Comparison of ENCODE assay signal across 15 mouse cellular contexts in the genomic region with DNA sequence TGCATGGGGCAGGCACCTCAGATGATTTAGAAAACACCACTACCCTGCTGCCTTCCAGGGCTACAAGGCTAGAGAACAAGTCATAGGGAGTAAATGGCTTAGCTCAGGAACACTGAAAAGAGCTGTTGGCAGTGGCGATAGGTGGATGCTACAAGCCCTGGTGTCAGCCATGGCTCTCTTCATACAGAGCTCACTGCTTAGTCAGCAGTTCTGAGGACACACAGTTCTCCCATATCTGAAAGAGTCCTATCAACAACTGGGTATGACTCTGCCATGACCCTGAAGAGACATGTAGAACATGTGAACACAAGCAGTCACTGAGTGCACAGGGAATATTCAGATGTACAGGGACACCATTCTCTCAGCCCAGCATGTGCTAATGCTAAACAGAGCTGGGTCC.
DNase-seq lines count a peak whose midpoint lies in the region; ATAC-seq lines count a peak whose summit lies in the region.
"Had no signal": no experiment of that assay in that cellular context is flagged by ENCODE, and none has a peak within 500 bp of the region (broad histone marks: within the 10 kb centered on the region; RNA-seq: fewer than 3 reads in every experiment).

No protein-coding gene starts in this region.

- peaks cover 11% of the 10 kb centered on the region for H3K9me3 ChIP-seq in megakaryocyte, embryonic 14.5 days
- H3K9me3 ChIP-seq in forebrain, embryonic 13.5 days (replicated peaks) = no peaks in the 10 kb centered on the region
- H3K9me3 ChIP-seq: embryonic facial prominence, embryonic 13.5 days; limb, embryonic 15.5 days had no signal

- H3K27me3 ChIP-seq in megakaryocyte, embryonic 14.5 days (replicated peaks) = peaks cover 9% of the 10 kb centered on the region
- H3K27me3 ChIP-seq in forebrain, embryonic 13.5 days = no peaks in the 10 kb centered on the region
- H3K27me3 ChIP-seq: embryonic facial prominence, embryonic 13.5 days; limb, embryonic 15.5 days had no signal

- no peak overlapping the region for H3K4me2 ChIP-seq in forebrain, embryonic 13.5 days
- H3K4me2 ChIP-seq: embryonic facial prominence, embryonic 13.5 days; limb, embryonic 15.5 days had no signal

- peak overlapping the region; percentile 8 for H3K4me3 ChIP-seq in megakaryocyte, embryonic 14.5 days (replicated peaks)
- no peak overlapping the region for H3K4me3 ChIP-seq in forebrain, embryonic 13.5 days
- H3K4me3 ChIP-seq: embryonic facial prominence, embryonic 13.5 days; limb, embryonic 15.5 days had no signal

- H3K9ac ChIP-seq in forebrain, embryonic 13.5 days = no peak overlapping the region
- H3K9ac ChIP-seq: embryonic facial prominence, embryonic 13.5 days; forebrain, postnatal 0 days; limb, embryonic 15.5 days had no signal

- no peak for ATAC-seq in megakaryocyte, adult 5-6 weeks (ENCODE audit: poor library complexity, severe bottlenecking)
- 0 out of 2 replicates have a peak, but pooled peaks have one; percentile 1 for ATAC-seq in granulocyte monocyte progenitor cell, adult 5-6 weeks (replicated peaks; ENCODE audit: poor library complexity, severe bottlenecking)
- no peak for ATAC-seq in forebrain, embryonic 13.5 days
- ATAC-seq: forebrain, postnatal 0 days had no signal

- H3K36me3 ChIP-seq in megakaryocyte, embryonic 14.5 days (replicated peaks; ENCODE audit: low read length) = no peaks in the 10 kb centered on the region
- no peaks in the 10 kb centered on the region for H3K36me3 ChIP-seq in forebrain, embryonic 13.5 days (ENCODE audit: poor library complexity, severe bottlenecking)
- H3K36me3 ChIP-seq: embryonic facial prominence, embryonic 13.5 days; limb, embryonic 15.5 days had no signal

- no peak overlapping the region for H3K27ac ChIP-seq in forebrain, embryonic 13.5 days
- H3K27ac ChIP-seq: embryonic facial prominence, embryonic 13.5 days; limb, embryonic 15.5 days had no signal

- peak; percentile 35 for DNase-seq in thymus, postnatal 14 days
- DNase-seq in thymus, postnatal 4 days = no peak
- no peak for DNase-seq in urinary bladder, postnatal 4 days (ENCODE audit: low spot score in 2 of 2)
- DNase-seq: adrenal gland, postnatal 10 days; cerebellum, adult 2 months; forebrain, postnatal 0 days; kidney, adult 8-10 months; retina, postnatal 1 day; right cerebral cortex, postnatal 4 days had no signal

- peaks cover 62% of the 10 kb centered on the region for H3K4me1 ChIP-seq in megakaryocyte, embryonic 14.5 days
- peaks cover 13% of the 10 kb centered on the region; the same call in 1 of the 2 replicates for H3K4me1 ChIP-seq in forebrain, embryonic 13.5 days
- H3K4me1 ChIP-seq: limb, embryonic 15.5 days had no signal

- 83% methylated on average over 1 of the region's 1 CpGs for WGBS in forebrain, embryonic 13.5 days
